Mouse (Mus musculus) MEL (cell line): ENCODE data around the gene Chst15. TPM values are rescaled to one million over a fixed set of nuclear protein-coding genes. Genes with fewer than 3 reads are reported as not detected.

Source experiments
- DNase-seq: peaks from one replicate; pipeline ENCODE4 v3.0.0; 2011; ENCODE audit warnings: low read depth, low spot score
- H3K27ac ChIP-seq: 2 replicates; pipeline ENCODE4 v1.5.1; 2012; ENCODE audit warnings: low read depth, mild to moderate bottlenecking, control low read depth, low read length, moderate library complexity; ENCODE audit not compliant: control insufficient read depth
- H3K27me3 ChIP-seq, 2 experiments: fragments of 150-350 bp in 1 of 2; sonication (generic) in 1 of 2; 2 replicates each; pipeline ENCODE4 v1.6.1; 2012; ENCODE audit warnings: low read length in 2 of 2, mild to moderate bottlenecking in 2 of 2, improper control_type of control experiment in 1 of 2, moderate library complexity in 1 of 2; ENCODE audit not compliant: insufficient read depth in 2 of 2, control insufficient read depth in 1 of 2
- H3K36me3 ChIP-seq, 2 experiments: 2 replicates each; pipeline ENCODE4 v1.6.1; 2012 to 2014; ENCODE audit warnings: low read length in 2 of 2, improper control_type of control experiment in 1 of 2, inconsistent platforms in 1 of 2, mild to moderate bottlenecking in 1 of 2; ENCODE audit not compliant: insufficient read depth in 2 of 2, control insufficient read depth in 1 of 2
- H3K4me1 ChIP-seq, 2 experiments: fragments of 150-350 bp in 1 of 2; sonication (generic) in 1 of 2; 2 replicates each; pipeline ENCODE4 v1.6.1; 2012; ENCODE audit warnings: low read length in 2 of 2, improper control_type of control experiment in 1 of 2, mild to moderate bottlenecking in 1 of 2; ENCODE audit not compliant: insufficient read depth in 2 of 2, control insufficient read depth in 1 of 2
- H3K4me3 ChIP-seq, 2 experiments: fragments of 150-350 bp in 1 of 2; sonication (generic) in 1 of 2; 2 replicates each; pipeline ENCODE4 v1.5.1; 2012; ENCODE audit warnings: low read depth in 2 of 2, low read length in 2 of 2, mild to moderate bottlenecking in 2 of 2, moderate library complexity in 2 of 2, control low read depth in 1 of 2, improper control_type of control experiment in 1 of 2; ENCODE audit not compliant: control insufficient read depth in 1 of 2, insufficient read depth in 1 of 2
- H3K79me2 ChIP-seq: 2 replicates; pipeline ENCODE4 v1.6.1; 2012; ENCODE audit warnings: mild to moderate bottlenecking, low read length, moderate library complexity; ENCODE audit not compliant: control insufficient read depth, poor library complexity, insufficient read depth
- H3K9ac ChIP-seq: 2 replicates; pipeline ENCODE4 v1.6.1; 2012; ENCODE audit warnings: low read depth, mild to moderate bottlenecking, control low read depth, low read length, moderate library complexity; ENCODE audit not compliant: control insufficient read depth, poor library complexity, severe bottlenecking
- H3K9me3 ChIP-seq: fragments of 150-350 bp; sonication (generic); replicated peaks from 2 replicates; pipeline ENCODE4 v1.6.1; 2012; ENCODE audit warnings: mild to moderate bottlenecking, low read length, improper control_type of control experiment, moderate library complexity; ENCODE audit not compliant: insufficient read depth
- BHLHE40 ChIP-seq: IDR thresholded peaks from 2 replicates; pipeline ENCODE4 v1.6.1; 2012; ENCODE audit warnings: low read depth, mild to moderate bottlenecking, inconsistent platforms, low read length, improper control_type of control experiment, borderline replicate concordance
- E2F4 ChIP-seq: IDR thresholded peaks from 2 replicates; pipeline ENCODE4 v1.6.1; 2011; ENCODE audit warnings: low read depth, low read length, improper control_type of control experiment, borderline replicate concordance
- ELF1 ChIP-seq: IDR thresholded peaks from 2 replicates; pipeline ENCODE4 v1.6.1; 2014; ENCODE audit warnings: low read depth, mild to moderate bottlenecking, inconsistent platforms, low read length, improper control_type of control experiment, moderate library complexity
- EP300 ChIP-seq, 2 experiments: IDR thresholded peaks; 2 replicates each; pipeline ENCODE4 v1.6.1; 2011; ENCODE audit warnings: improper control_type of control experiment in 2 of 2, low read length in 2 of 2, low read depth in 1 of 2, mild to moderate bottlenecking in 1 of 2
- GATA1 ChIP-seq: IDR thresholded peaks from 2 replicates; pipeline ENCODE4 v1.6.1; 2011; ENCODE audit warnings: low read depth, low read length, improper control_type of control experiment
- KAT2A ChIP-seq: conservative IDR thresholded peaks from 2 replicates; pipeline ENCODE4 v1.6.1; 2012; ENCODE audit warnings: low read depth, low read length, improper control_type of control experiment, inconsistent platforms
- MAX ChIP-seq: IDR thresholded peaks from 2 replicates; pipeline ENCODE4 v1.6.1; 2011; ENCODE audit warnings: low read length, improper control_type of control experiment
- MEF2A ChIP-seq: IDR thresholded peaks from 2 replicates; pipeline ENCODE4 v1.6.1; 2014; ENCODE audit warnings: low read depth, mild to moderate bottlenecking, inconsistent platforms, low read length, improper control_type of control experiment; ENCODE audit not compliant: poor library complexity, insufficient replicate concordance, severe bottlenecking; ENCODE audit errors: extremely low read depth
- MXI1 ChIP-seq: IDR thresholded peaks from 2 replicates; pipeline ENCODE4 v1.6.1; 2011; ENCODE audit warnings: mild to moderate bottlenecking, low read depth, low read length, improper control_type of control experiment
- NELFE ChIP-seq: IDR thresholded peaks from 2 replicates; pipeline ENCODE4 v1.6.1; 2011; ENCODE audit warnings: low read depth, low read length, improper control_type of control experiment
- NRF1 ChIP-seq: IDR thresholded peaks from 2 replicates; pipeline ENCODE4 v1.6.1; 2014; ENCODE audit warnings: low read depth, mild to moderate bottlenecking, inconsistent platforms, low read length, improper control_type of control experiment, moderate library complexity; ENCODE audit not compliant: poor library complexity, insufficient read depth, severe bottlenecking
- POLR2A ChIP-seq, 2 experiments: IDR thresholded peaks; 2 replicates each; pipeline ENCODE4 v1.6.1; 2011 to 2012; ENCODE audit warnings: low read length in 2 of 2, mild to moderate bottlenecking in 2 of 2, control low read depth in 1 of 2, improper control_type of control experiment in 1 of 2, low read depth in 1 of 2, moderate library complexity in 1 of 2; ENCODE audit not compliant: control insufficient read depth in 1 of 2, insufficient read depth in 1 of 2, poor library complexity in 1 of 2
- POLR2AphosphoS2 ChIP-seq: IDR thresholded peaks from 2 replicates; pipeline ENCODE4 v1.6.1; 2011; ENCODE audit warnings: low read length, improper control_type of control experiment
- POLR2AphosphoS5 ChIP-seq: IDR thresholded peaks from 2 replicates; pipeline ENCODE4 v1.6.1; 2012; ENCODE audit warnings: low read depth, borderline replicate concordance, mild to moderate bottlenecking, inconsistent platforms, low read length, moderate library complexity, mixed read lengths
- SIN3A ChIP-seq: IDR thresholded peaks from 2 replicates; pipeline ENCODE4 v1.6.1; 2012; ENCODE audit warnings: low read length, improper control_type of control experiment, inconsistent platforms
- SMC3 ChIP-seq: IDR thresholded peaks from 2 replicates; pipeline ENCODE4 v1.6.1; 2011; ENCODE audit warnings: low read depth, low read length, improper control_type of control experiment
- TBP ChIP-seq: IDR thresholded peaks from 2 replicates; pipeline ENCODE4 v1.8.0; 2011; ENCODE audit warnings: low read depth, low read length, improper control_type of control experiment
- UBTF ChIP-seq: IDR thresholded peaks from 2 replicates; pipeline ENCODE4 v1.6.1; 2012; ENCODE audit warnings: low read depth, mild to moderate bottlenecking, inconsistent platforms, low read length, improper control_type of control experiment, moderate library complexity, borderline replicate concordance; ENCODE audit not compliant: insufficient read depth
- USF1 ChIP-seq: IDR thresholded peaks from 2 replicates; pipeline ENCODE4 v1.6.1; 2014; ENCODE audit warnings: low read depth, mild to moderate bottlenecking, inconsistent platforms, low read length, improper control_type of control experiment, moderate library complexity
- USF2 ChIP-seq, 2 experiments: IDR thresholded peaks; 2 replicates each; pipeline ENCODE4 v1.6.1; 2011 to 2012; ENCODE audit warnings: improper control_type of control experiment in 2 of 2, low read length in 2 of 2, borderline replicate concordance in 1 of 2, inconsistent platforms in 1 of 2, low read depth in 1 of 2, mild to moderate bottlenecking in 1 of 2; ENCODE audit not compliant: insufficient read depth in 1 of 2
- polyA plus RNA-seq, 2 experiments: library from polyadenylated mRNA; stranded (reverse) in 1 of 2; unstranded in 1 of 2; fragments of >175 nt in 1 of 2; fragments of >200 nt in 1 of 2; gene quantifications; 2 replicates each; pipeline versions ENCODE4 v1.2.1 to v1.2.4; 2012; ENCODE audit warnings: low replicate concordance in 2 of 2, low read depth in 1 of 2; ENCODE audit not compliant: insufficient read length in 2 of 2, insufficient read depth in 1 of 2, missing spikeins in 1 of 2
- total RNA-seq: library from RNA; depleted of rRNA; stranded (reverse); fragments of 300-350 nt; gene quantifications from 2 replicates; pipeline ENCODE4 v1.2.3, GENCODE M21; 2012

Gene Chst15
- total and polyA plus RNA-seq, 3 experiments, result 14.9 to 18.1 TPM; not detected in 1

DNA sequence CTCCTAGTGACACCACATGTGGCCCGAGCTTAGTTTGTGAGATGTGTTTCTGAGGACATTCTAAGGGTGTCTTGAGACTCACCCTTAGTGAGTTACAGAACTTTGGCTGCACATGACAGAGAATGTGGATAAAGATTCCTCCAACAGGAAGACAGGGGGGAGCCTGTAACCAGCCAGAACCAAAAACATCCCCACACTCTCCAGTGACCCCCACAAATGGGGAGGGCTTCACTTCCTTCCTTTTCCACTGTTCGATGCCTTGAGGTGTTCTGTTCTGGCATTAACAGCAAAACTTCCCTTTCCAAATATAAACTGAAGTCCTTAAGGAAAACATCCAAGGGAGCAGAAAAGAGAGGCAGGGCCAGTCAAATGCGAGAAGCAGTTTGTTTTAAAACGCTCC is 79.8 kb downstream of the Chst15 start:
- 0 out of 4 replicates have a peak, but pooled peaks cover 0 to under 1% of the 10 kb centered on the region in 2 experiments for H3K4me1 ChIP-seq
- H3K4me3 ChIP-seq, result no peak overlapping the region
- H3K79me2 ChIP-seq, result no peaks in the 10 kb centered on the region
- no peak overlapping the region for H3K27ac ChIP-seq
- DNase-seq, result no peak
- no peak overlapping the region for H3K9ac ChIP-seq
- no peaks in the 10 kb centered on the region for H3K27me3 ChIP-seq
- no peaks in the 10 kb centered on the region for H3K9me3 ChIP-seq
- H3K36me3 ChIP-seq, result peaks cover 0 to 2% of the 10 kb centered on the region in 2 experiments; a peak in 2 of 4 replicates
- no peak for TF ChIP-seq USF1
- TF ChIP-seq SIN3A, result no peak
- TF ChIP-seq SMC3, result no peak
- TF ChIP-seq POLR2AphosphoS2, result no peak
- TF ChIP-seq MXI1, result no peak
- TF ChIP-seq EP300 (IDR thresholded peaks at IDR 0.05; ENCODE audit: low read depth in 1 of 2, low read length in 2 of 2), result no peak
- TF ChIP-seq E2F4, result no peak
- TF ChIP-seq UBTF, result no peak
- TF ChIP-seq KAT2A, result no peak
- no peak for TF ChIP-seq ELF1
- no peak for TF ChIP-seq NELFE
- no peak for TF ChIP-seq BHLHE40
- TF ChIP-seq POLR2AphosphoS5, result no peak
- no peak for TF ChIP-seq POLR2A (IDR thresholded peaks at IDR 0.05; ENCODE audit: control insufficient read depth in 1 of 2, insufficient read depth in 1 of 2, low read depth in 1 of 2, low read length in 2 of 2, poor library complexity in 1 of 2)
- TF ChIP-seq USF2 (IDR thresholded peaks at IDR 0.05; ENCODE audit: borderline replicate concordance in 1 of 2, insufficient read depth in 1 of 2, low read depth in 1 of 2, low read length in 2 of 2), result no peak
- no peak for TF ChIP-seq TBP
- TF ChIP-seq GATA1, result no peak

DNA sequence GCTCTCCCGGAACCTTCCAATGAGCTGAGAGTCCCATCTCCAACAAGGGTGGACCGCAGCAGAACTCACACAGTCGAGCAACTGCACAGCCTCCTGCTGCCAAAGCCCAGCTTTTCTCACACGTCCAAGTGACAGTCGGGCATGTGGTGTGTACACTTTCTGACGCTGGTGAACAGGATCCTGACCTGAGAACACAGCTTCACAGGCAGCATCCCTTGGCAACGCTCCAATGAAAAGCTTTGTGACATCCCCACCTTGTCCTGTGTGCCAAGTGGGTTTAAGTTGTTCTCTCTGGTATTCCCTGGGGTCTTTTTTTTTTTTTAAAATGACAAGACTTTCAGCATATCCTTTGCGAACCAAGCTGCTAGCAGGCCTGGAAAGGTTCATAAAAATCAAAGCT is 80.2 kb downstream of the Chst15 start:
- DNase-seq, result no peak
- Histone ChIP-seq H3K4me3 (no peak overlapping the region), H3K4me1 (peaks cover 0 to 4% of the 10 kb centered on the region in 2 experiments; a peak in 2 of 4 replicates), H3K27me3 (no peaks in the 10 kb centered on the region), H3K9me3 (no peaks in the 10 kb centered on the region), H3K9ac (no peak overlapping the region), H3K27ac (no peak overlapping the region), H3K36me3 (peaks cover 1 to 2% of the 10 kb centered on the region in 2 experiments; a peak in 3 of 4 replicates), H3K79me2 (no peaks in the 10 kb centered on the region)
- TF ChIP-seq MAX, result no peak
- no peak for TF ChIP-seq EP300 (IDR thresholded peaks at IDR 0.05; ENCODE audit: low read depth in 1 of 2, low read length in 2 of 2)
- no peak for TF ChIP-seq MEF2A
- no peak for TF ChIP-seq USF2 (IDR thresholded peaks at IDR 0.05; ENCODE audit: borderline replicate concordance in 1 of 2, insufficient read depth in 1 of 2, low read depth in 1 of 2, low read length in 2 of 2)
- no peak for TF ChIP-seq SMC3
- no peak for TF ChIP-seq NRF1
- no peak for TF ChIP-seq POLR2A (IDR thresholded peaks at IDR 0.05; ENCODE audit: control insufficient read depth in 1 of 2, insufficient read depth in 1 of 2, low read depth in 1 of 2, low read length in 2 of 2, poor library complexity in 1 of 2)
- no peak for TF ChIP-seq ELF1
- TF ChIP-seq USF1, result no peak
- no peak for TF ChIP-seq SIN3A
